Mouse (Mus musculus): ENCODE data around the gene Cd1d1.
"Not testable (repeated sequence)": the region's sequence is repeated elsewhere in the genome, so short reads cannot be mapped to it uniquely, and the experiment has no call there.

Gene Cd1d1

DNA sequence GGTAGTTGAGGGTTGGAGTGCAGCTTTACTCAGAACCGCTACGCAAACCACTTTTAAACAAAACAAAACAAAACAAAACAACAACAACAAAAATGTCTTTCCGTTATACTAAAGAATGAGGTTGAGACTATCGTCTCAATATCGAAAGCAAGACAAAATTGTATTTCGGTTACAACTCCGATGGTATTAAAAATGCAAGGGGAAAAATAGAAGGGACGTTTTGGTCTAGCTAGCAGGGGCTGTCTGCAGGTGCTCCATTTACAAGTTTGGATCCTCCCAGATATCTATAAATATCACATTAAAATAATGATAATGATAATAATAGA, at the start of gene Cd1d1:
TSS of gene Cd1d1 (minus strand) at position 27 of the 326 bp plus-strand sequence.
- DNase-seq: no peak

DNA sequence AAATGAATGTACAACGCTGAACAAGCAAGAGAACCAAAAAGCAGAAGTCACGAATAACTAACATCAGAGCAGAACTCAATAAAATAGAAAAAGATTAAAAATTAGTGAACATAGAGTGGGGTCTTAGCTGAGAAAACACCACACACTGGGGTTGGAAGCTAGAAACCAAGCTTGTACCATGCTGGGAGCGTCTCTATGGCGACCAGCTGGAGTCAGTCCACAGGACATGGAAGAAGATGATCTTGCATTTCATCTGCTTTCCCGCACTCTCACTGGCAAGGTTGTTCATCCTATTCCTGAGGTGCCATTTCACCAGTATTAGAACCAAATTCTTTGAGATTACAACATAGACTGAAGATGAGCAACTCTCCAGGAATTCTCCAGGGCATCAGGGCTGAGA, 48.6 kb upstream of the Cd1d1 start:
- no peak for DNase-seq

DNA sequence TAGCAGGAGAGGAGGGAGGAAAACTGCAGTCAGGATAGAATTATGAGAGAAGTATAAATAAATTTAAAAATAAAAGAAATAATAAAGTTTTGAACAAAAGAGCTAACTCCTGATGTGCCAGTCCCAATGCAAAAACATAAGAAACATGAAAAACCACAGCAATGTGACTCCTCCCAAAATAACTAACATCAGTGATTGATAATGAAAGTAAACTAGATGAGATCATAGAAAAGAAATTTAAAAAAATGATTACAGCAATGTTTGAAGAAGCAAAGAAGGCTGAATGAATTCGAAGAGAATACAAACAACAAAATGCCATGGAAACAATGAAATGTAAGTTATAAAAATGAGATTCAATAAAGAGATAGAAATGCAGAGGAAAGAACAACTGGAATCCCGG, 42.5 kb upstream of the Cd1d1 start:
- no peak for DNase-seq

DNA sequence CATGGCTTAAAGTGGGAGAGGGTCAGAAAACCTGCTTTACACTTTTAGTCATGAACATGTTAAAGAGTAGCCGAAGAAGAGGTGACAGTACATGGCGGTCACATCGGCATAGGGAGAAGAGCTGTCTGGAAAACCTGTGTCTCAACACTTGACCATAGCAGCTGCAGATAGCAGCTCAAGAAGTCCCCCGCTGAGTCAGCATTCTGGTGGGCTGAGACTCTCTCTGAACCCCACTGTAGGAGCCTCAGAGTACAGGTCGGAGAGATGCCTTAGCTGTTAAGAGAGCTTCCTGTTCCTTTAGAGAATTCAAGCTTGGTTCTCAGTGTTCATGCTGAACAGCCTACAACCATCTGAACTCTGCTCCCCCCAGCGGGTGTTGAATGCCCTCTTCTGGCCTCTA, 39.3 kb upstream of the Cd1d1 start:
- DNase-seq: no peak

DNA sequence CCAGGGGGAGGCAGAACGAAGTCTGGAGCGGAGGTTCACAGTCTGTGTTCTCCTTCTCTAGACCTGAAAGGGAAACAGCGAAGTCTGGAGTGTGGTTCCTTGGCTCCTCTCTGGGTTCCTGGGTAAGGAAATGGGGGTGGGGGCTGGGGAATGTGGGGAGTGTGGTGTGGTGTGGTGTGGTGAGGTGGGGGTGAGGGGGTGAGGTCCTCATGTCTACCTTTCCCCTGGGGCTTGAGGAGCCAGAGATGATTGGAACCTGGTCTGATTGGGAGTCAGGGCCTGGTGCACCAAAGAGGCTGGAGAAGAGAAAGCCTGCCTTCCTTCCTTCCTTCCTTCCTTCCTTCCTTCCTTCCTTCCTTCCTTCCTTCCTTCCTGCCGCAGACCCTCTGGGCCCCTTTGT, 34.8 kb upstream of the Cd1d1 start:
- no peak for DNase-seq

DNA sequence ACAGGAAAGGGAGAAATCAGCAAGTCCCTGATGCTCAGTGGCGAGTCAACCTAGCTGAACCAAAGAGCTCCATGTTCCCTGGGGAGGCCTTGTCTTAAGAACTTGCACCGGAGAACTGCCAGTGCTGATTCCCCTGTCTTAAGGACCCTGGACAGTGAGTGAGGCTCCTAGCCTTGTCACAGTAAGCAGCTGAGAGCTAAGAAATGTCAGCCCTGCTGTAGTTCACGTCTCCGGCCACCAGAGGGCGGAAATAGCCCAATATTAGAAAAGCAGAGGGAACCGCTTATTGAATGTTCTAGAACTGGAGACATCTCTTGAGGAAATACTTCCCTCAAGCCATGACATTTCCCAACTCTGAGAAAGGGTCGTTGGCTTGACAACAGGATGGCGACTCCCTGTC, 34.1 kb upstream of the Cd1d1 start:
- DNase-seq: peak; percentile 68 to 82

DNA sequence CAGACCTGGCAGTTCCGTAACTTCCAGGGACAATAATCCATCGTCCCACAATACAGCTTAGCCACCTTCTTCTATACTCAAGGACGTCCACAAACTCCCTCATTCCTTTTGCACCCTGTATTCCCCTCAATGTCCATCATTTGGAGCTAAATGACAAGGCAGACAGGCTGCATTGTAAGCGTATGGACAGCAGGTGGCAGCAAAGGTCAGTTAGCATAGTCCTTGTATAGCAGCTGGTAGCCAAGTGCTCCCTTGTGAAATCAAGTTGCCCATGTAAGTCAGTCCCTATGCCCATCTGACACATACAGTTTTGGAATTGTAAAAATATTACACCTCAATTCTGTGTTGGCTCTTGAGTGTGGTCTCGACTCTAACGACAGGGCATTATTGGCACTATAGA, 31.6 kb upstream of the Cd1d1 start:
- DNase-seq: peak; percentile 41 to 67

DNA sequence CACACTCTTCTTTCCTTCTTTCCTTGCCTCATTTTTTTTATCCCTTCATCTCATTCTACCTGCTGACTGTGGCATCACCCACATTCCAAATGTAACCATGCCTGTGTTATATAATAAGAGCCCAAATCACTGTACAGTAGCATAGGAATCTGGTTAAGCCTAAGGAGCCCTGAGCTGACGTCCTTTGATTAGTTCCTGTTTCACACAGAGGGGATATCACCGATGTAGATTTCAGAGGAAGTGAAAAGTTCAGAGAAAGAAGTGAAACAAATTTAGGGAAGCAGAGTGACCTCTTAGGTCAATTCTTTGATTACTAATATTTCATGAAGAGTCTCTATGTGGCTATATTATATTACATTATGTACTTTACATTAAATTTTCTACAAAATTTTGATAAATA, 18.5 kb upstream of the Cd1d1 start:
- DNase-seq: no peak

DNA sequence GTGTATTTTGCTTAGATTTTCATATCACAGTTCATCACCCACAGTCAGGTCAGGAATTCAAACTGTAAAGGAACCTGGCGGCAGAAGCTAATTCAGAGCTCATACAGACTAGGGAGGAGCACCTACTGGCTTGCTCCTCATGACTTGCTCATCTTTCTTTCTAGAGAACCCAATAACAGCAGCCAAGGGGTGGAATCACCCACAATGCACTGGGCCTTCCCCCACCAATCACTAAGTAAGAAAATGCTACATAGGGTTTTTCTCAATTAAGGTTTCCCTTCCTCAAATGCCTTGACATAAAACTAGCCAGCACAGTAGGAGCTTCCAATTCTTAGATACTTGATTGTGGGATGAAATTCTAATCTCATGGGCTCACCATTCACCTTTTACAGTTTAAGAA, 17.8 kb upstream of the Cd1d1 start:
- DNase-seq: no peak

DNA sequence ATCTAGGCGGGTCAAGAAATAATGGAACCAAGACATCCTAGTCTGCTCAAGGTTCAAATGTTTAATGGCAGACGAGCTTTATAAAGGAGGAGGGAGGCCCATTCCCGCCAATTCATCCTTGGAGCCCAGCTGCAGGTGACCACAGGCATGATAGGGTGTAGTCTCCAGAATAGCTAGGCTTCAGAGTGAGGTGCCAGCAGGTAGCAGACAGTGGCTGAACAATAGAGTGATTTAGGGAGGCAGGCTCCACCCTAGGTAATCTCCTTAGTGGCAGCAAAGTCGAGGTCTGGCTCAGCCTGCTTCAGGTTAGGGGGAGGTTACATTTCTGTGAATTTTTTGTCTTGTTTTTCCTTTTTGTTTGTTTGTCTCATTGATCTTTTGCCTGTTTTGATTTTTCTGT, 16.7 kb upstream of the Cd1d1 start:
- no peak for DNase-seq

DNA sequence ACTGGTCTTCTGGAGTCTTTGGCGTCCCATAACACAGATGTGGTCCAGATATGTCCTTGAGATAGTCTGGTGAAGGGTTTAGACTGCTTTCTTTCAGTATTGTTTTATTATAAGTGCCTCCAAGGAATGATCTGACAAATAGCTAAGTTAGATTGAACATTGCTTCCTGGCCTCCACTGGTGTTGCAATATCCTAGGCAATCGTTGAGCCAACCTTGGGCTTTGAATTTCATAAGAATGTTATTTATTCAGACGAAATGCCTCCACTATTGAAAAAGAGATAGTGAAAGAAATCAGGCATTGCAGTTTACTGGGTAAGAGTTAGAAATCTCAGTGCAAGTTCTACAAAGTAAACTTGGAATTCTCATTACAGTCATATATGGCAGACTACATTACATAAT, 13.2 kb upstream of the Cd1d1 start:
- not testable (repeated sequence) for DNase-seq

DNA sequence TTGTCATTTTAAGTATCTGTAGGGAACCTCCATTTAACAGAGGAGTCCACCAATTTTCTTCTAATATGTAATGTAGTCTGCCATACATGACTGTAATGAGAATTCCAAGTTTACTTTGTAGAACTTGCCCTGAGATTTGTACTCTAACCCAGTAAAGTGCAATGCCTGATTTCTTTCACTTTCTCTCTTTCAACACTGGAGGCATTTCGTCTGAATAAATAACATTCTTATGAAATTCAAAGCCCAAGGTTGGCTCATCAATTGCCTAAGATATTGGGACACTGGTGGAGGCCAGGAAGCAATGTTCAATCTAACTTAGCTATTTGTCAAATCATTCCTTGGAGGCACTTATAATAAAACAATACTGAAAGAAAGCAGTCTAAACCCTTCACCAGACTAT, 9.0 kb upstream of the Cd1d1 start:
- not testable (repeated sequence) for DNase-seq

DNA sequence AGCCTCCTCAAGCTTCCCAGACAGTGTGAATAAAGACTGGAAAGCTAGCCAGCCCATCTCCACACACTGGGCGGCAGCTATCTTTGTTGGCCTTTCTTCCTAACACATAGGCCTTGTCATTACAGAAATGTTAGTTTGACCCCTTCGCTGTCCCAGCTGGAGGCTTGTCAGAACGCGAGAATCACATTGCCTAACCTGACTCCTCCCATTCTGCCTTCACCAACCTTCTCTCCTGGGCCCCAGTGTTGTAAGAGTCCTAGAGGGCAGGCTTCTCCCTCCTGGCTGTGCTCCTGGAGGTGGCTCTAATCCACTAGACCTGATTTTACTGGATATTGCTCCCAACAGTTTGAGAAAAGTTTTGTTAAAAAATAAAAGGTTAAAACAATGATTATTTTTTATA, 1.4 kb upstream of the Cd1d1 start:
- DNase-seq: peak in 1 of 2 experiments; percentile 32

DNA sequence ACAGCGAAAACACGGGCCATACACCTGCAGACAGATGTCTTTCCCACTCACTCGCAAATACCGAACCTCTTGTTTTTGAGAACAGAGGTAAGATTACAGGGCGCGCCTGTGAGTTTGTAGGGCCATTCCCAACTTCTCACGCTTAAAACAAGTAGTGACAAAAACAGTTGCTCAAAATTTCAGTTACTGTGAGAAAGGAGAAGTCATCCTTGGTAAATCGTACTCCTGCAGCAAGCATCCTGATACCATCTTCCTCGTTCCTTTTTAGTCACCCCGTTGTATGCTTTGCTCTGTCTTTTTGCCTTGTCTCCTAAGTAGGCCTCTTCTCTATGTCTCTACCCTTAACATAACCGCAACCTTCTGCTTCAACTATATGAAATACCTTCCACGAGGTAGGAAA, 810 bp upstream of the Cd1d1 start:
- DNase-seq: no peak

DNA sequence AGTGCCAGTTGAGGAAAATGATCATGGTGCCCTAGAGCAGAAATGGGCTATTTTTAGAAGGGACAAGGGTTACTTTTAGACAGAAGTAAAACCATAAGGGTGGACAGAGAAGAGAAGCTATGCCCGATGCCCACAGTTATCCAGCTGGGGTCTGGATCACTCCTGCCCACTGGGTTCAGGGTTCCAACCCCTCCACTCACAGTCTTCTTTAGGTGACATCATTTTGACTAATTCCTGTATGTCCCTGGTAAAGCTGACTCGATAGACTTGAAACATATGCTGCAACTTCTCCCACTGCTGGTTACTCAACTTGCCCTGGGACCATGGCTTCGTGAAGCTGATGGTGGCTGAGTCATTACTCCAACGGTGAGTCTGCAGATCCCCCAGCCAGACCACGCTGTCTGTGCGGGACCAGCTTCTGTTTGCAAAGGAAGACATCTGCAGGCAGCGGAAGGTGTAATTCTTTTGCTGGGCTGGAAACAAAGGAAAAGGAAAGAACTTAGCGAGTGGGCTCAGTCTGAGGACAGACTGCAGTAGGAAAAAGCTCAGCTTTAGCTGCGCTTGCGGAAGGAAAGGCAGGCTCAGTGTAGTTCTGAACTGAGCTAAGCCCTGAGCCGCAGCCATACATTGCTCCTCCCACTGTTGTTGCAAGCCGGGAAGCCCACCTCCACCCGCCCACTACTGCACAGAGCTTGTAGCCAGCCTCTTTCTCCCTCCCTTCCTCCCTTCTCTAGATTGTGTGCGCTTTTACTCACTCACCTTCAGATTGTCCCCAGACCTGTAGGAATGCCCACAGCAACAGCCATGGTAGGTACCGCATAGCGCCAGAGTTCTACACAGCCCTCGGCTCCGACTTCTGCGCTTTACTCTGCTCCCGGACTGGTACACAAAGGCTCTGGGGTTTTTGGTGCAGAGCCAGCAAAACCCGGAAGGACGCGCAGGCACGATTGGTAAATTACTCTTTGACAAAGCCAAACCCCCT, 517 bp downstream of the Cd1d1 start:
- peak; percentile 84 to 86 for DNase-seq

DNA sequence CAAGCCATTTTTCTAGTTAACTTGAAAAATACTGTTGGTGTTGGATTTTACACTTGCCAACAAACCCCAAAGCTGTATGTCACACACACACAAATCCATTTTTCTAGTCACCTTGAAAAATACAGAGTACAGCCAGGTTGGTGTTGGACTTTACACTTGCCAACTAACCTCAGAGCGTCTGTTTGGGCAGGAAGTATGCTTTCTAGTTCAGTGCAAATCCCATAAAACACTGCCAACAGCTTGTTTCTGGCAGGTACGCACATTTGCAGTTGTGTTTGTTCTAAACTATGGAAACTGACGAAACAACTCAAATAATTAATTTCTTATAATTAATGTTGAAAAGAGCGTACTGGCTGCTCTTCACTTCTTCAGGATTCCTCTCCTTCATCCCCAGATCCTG, 3.1 kb downstream of the Cd1d1 start:
- DNase-seq: no peak

DNA sequence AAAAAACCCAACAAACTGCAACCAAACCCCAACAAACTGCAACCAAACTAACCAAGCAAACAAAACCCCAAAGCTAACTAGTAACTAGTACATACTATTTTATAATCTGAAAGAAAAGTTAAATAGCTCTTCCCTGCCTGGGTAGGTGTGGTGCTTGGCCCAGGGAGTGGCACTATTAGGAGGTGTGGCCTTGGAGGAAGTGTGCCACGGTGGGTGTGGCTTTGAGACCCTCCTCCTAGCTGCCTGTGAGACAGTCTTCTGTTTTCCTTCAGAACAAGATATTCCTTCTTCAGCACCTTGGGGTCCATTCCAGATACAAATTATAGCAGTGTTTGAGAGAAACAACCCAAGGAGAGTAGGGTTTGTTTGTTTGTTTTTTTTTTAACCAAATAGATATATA, 3.9 kb downstream of the Cd1d1 start:
- no peak for DNase-seq

DNA sequence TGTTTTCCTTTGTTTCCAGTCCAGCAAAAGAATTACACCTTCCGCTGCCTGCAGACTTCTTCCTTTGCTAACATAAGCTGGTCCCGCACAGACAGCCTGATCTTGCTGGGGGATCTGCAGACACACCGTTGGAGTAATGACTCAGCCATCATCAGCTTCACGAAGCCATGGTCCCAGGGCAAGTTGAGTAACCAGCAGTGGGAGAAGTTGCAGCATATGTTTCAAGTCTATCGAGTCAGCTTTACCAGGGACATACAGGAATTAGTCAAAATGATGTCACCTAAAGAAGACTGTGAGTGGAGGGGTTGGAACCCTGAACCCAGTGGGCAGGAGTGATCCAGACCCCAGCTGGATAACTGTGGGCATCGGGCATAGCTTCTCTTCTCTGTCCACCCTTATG, 12.3 kb downstream of the Cd1d1 start:
- DNase-seq: not testable (repeated sequence)

DNA sequence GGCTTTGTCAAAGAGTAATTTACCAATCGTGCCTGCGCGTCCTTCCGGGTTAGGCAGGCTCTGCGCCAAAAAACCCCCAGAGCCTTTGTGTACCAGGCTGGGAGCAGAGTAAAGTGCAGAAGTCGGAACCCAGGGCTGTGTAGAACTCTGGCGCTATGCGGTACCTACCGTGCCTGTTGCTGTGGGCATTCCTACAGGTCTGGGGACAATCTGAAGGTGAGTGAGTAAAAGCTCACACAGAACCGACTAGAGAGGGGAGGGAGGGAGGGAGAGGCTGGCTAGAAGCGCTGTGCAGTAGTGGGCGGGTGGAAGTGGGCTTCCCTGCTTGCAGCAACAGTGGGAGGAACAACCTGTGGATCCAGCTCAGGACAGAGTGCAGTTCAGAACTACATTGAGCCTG, 12.8 kb downstream of the Cd1d1 start:
- peak; percentile 16 to 41 for DNase-seq

DNA sequence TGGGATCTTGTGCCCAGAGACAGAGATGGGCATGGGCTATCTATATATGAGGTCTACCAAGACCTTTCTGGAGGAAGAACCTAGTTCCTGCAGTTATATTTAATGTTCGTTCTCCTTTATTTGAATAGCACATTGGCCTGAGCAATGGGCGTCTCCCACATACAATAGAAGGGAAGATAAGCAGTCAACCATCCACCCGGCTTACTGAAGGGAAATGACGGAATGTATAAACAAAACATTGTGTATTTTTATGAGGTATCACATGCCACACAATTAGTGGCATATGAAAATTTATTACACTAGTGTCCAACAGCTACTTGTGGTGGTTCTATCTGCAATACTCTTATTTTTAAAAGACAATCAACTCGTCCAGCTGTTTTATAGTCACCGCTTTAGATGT, 15.9 kb downstream of the Cd1d1 start:
- DNase-seq: no peak

DNA sequence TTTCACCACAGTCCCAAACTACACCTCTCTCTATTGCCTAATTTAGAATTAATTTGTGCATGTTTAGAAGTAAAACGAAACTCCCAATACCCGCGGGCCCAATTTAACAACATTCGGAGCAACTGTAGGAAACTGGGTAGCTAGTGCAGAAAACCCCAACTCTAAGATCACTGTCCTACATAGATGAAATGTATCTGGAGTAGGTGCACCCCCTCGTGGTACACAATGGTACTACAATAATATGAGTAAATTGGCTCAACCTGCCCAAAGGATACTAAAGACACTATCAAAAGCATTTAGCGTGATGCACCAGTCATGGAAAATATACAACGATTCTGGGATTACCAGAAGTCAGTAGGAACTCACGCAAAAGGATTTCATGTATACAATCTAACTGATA, 22.7 kb downstream of the Cd1d1 start:
- peak in 1 of 2 experiments; percentile 67 for DNase-seq

DNA sequence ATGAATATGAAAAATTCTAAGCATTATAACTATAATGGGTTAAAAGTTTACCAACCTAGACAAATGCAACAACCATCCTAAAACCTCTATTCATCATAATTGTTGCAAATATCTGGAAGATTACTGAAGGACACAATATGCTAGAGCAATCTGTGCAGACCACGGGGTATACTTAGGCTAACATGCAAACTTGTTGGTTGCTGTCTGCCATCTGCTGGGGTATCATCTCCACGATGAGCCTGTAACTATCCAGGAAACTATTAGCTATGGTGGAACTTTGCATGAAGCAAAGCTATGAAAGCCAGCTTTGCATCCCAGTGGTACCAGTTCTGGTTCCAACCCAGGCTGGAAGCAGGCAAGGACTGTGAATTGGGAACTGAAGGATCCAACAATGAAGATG, 24.1 kb downstream of the Cd1d1 start:
- no peak for DNase-seq

DNA sequence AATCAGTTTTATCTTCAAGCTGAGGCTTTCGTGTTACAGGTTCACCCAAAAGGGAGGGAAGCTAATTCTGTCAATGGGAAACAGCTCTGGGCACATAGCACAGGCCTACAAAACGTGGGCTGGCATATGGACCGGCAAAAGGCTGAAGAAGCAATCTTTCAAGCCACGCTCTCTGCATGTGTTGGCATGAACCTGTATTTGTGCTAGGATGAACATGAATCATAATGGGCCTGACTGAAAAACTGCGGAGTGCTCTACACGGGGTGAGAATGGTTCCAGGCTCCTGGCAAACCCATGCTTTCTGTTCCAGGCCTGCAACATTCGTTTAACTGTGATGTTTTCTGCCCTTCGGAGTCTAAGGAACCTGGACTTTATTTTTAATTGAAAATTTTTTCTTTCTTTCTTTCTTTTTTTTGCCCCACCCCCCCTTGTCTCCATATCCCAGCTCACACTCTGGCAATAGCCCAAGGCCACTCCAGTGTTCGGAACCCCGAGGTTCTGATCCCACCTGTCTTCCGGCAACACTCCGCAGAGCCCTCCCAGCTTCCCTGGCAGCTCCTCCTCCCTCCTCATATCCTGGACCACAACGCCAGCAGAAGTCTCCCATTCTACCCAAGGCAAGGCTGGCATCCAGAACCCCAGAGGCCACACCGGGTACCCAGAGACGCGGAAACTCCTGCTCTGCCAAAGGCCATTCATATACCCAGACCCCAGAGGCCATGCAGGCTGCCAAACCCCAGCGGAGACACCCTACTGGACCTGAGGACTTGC, 36.4 kb downstream of the Cd1d1 start:
- no peak for DNase-seq

DNA sequence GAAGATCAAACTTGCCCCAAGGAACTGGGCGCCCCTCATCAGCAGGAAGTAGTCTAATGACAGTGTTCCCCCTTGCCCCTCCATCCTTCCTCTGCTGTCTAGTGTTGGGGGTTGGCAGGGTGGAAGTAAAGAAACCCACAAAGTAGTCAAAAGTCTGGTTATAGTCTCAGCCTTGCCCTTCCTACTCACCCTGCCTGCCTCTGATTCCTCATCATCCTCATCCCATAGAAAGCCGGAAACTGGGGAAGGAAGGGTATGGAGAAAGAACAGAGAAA, 37.9 kb downstream of the Cd1d1 start:
- DNase-seq: no peak

All from lung, postnatal 4 days (tissue).